Mouse (Mus musculus) kidney, adult 2 months (tissue): ENCODE results near the gene Rnf43.

Experiments used
- CTCF ChIP-seq: fragments of 200-500 bp; conservative IDR thresholded peaks from 2 replicates; pipeline ENCODE4 v1.5.1; 2011; ENCODE audit warnings: low read depth, mild to moderate bottlenecking, control low read depth, low read length, moderate library complexity, mixed read lengths; ENCODE audit not compliant: insufficient read depth, insufficient read length
- POLR2A ChIP-seq: fragments of 200-500 bp; IDR thresholded peaks from one replicate; pipeline ENCODE4 v1.6.1; 2011; ENCODE audit warnings: low read depth, low read length, control low read depth

DNA sequence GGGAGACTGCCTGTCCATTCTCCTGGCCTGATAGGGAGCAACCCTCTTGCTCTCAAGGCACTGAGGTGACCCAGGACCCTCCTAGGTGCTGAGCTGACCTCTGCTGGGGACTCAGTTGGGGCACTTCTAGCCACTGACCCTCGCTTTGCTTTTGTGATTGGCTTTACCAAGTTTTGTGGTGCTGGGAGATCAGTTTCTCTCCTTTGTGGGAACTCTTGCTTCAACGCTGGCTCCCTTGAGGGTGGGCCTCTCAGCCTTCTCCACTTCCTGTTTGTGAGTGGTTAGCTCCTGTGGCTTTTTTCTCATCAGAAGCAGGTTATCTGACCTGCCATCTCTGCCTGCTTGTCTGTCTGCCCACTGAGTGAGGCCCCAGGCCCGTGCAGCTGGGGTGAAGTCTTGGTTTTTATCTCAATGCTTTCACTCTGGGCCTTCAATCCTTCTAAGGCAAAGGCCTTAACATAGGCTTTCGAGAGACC, 89.0 kb downstream of the Rnf43 start:
- TF ChIP-seq POLR2A (no peak), CTCF (no peak)
